Mouse (Mus musculus) frontal cortex, adult 2 months (tissue): Measurements from ENCODE around the gene Rcan2. TPM values are rescaled to one million over a fixed set of nuclear protein-coding genes. Genes with fewer than 3 reads are reported as not detected.

Source experiments
- DNase-seq, 2 experiments: peaks; one replicate each; pipeline ENCODE4 v3.0.0; 2022; ENCODE audit warnings: low spot score in 1 of 2; ENCODE audit errors: extremely low spot score in 1 of 2
- polyA plus RNA-seq: library from polyadenylated mRNA; depleted of rRNA; stranded (reverse); fragments of >200 nt; gene quantifications from 2 replicates; pipeline ENCODE4 v1.2.3, GENCODE M21; 2012; rRNA removed

Gene Rcan2
- polyA plus RNA-seq, 1 experiment = 114 TPM

DNA sequence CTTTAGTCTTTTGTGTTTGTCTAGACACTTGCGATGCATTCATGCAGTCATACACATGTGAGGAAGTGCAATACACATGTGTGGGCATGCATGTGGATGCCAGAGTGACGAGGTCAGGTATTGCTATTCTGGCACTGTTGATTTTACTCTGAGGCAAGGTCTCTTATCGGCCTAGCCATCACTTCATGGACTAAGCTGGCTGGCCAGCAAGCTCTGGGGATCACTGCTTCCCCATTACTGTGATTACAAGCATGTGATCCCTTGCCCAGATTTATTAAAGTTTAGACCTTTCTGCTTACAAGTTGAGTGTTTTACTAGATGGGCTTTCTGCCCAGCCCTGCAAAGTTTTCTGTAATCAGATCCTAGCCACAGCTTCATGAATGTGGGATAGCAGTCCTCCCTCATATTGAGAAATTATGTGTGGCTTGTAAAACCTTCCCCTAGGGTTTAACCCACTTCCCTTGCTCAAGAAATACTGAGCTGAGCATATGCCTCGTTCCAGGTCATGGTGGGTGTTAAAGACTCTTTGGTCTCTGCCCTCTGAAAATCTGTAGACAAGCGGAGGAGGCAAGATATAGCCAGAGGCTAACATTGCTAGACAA lies 260.2 kb downstream of the Rcan2 start:
- no peak for DNase-seq

DNA sequence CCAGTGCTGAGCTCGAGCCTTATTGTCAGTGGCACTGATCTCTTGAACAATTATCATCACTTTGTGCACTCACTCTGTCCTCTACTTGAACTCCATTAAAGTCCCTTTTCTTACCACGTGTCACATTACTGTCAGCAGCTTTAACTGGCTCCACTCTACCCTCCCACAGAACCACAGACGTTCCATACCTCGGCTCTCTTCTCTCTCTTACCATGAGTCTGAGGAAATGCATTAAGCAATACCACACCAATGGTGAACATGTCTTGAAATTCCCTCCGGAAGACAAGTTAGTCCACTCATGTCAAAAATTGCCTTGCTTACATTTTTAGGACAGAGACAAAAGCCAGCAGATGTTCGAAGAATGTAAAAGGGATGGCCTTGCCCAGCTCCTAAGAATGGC lies 267.7 kb downstream of the Rcan2 start:
- no peak for DNase-seq

DNA sequence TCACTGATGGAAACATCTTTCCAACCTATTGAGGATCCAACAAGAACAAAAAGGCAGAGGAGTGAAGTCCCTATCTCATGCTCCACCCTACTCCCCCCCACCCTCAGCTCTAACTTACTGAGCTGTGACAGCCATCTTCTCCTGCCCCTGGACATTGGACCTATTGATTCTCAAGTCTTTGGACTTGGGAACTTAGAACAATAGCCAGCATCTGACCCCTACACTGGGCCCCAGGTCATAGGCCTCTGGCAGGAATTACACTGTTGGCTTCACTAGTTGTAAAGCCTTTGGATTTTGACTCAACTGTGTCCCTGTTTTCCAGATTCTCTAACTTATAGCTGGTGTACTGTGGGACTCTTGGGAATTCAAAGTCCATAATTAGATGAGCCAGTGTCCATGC lies 270.5 kb downstream of the Rcan2 start:
- no peak for DNase-seq

GRCm38 (mm10) chr17:44075601-44076000 lies 274.4 kb downstream of the Rcan2 start:
- no peak for DNase-seq

DNA sequence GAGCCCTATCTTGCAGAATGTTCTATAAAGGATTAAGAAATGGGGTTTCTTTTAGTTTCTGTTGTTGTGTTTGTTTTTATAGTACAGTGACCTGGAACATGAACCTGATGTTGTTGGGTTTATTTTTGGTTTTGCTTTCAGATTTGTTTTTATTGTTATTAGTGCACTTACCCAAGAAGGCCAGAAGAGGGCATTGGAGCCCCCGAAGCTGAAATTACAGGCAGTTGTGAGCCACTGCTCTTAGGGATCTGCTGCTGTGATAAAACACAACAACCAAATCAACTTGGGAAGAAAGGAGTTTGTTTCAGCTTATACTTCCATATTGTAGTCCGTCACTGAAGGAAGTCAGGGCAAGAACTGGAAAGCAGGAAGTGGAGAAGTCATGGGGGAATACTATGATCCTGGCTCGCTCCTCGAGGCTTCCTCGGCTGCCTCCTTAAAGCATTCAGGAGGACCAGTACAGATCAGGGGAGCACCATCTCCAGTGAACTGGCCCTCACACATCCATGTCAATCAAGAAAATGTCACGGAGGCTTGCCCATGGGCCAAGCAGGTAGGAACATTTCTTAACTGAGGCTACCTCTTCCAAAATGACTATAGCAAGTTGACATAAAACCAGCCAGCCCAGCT lies 275.0 kb downstream of the Rcan2 start:
- DNase-seq = peak in 1 of 2 experiments; percentile 47

GRCm38 (mm10) chr17:44077146-44077842 lies 276.1 kb downstream of the Rcan2 start:
- DNase-seq = no peak

GRCm38 (mm10) chr17:44077843-44078160 lies 276.7 kb downstream of the Rcan2 start:
- no peak for DNase-seq

GRCm38 (mm10) chr17:44078631-44079350 lies 277.6 kb downstream of the Rcan2 start, which contains the start of gene Enpp5:
Gene Enpp5, plus strand, starts transcription at chr17:44078813.
- DNase-seq = peak; percentile 88 to 94

DNA sequence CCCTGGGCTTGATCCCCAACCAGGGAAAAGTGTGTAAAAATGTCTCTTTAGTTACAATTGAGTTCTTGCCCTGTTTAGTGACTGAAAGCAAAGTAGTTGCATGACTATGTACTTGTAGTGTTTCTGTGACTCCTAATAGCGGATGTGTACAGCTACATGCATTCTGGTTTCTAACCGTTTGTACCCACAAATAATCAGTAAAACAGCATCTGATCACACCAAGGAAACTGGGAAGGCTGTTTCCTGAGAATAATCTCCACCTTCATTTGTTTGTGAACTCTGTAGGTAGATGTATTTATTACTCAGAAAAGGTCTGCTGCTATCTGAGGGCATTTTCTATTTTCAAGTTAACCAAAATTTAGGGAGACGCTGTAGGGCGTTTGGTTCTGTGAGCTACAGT lies 282.0 kb downstream of the Rcan2 start:
- DNase-seq = no peak

- no peak for DNase-seq
Measured at GRCm38 (mm10) chr17:44088226-44088625, 287.1 kb downstream of the Rcan2 start.

Other genes starting within 250 kb of the Rcan2 start
- gene Pla2g7, start 233.3 kb upstream of the Rcan2 start, polyA plus RNA-seq = 143 and 150 TPM in 2 replicates
- 1.2 and 2.0 TPM in 2 replicates for gene Tdrd6, start 171.1 kb upstream of the Rcan2 start, polyA plus RNA-seq
- gene Slc25a27, start 134.1 kb upstream of the Rcan2 start, polyA plus RNA-seq = 48.6 and 55.4 TPM in 2 replicates
- gene Cyp39a1, start 133.9 kb upstream of the Rcan2 start, polyA plus RNA-seq = 6.5 and 7.1 TPM in 2 replicates